Mouse (Mus musculus): ENCODE data around the gene Pabpc4l. TPM values are rescaled to one million over a fixed set of nuclear protein-coding genes. Genes with fewer than 3 reads are reported as not detected.
"Not testable (repeated sequence)": the region's sequence is repeated elsewhere in the genome, so short reads cannot be mapped to it uniquely, and the experiment has no call there.

Pabpc4l gene
- not detected in 2 replicates for polyA plus RNA-seq (2012; ENCODE audit: insufficient read depth, low replicate concordance)

- Histone ChIP-seq H3K4me1 (peaks cover 6% of the 10 kb centered on the region; the same call in 1 of the 2 replicates), H3K4me3 (replicated peaks) (peak within 1 kb of the TSS; percentile 88), H3K27me3 (replicated peaks) (no peaks in the 10 kb centered on the region), H3K9me3 (no peaks in the 10 kb centered on the region), H3K36me3 (replicated peaks; ENCODE audit: low read length) (no peaks in the 10 kb centered on the region)
- TF ChIP-seq FLI1 (IDR thresholded peaks at IDR 0.05; ENCODE audit: low read length) (no peak), GATA1 (IDR thresholded peaks at IDR 0.05; ENCODE audit: borderline replicate concordance, low read length) (no peak)
These were observed at the start of gene Pabpc4l for GRCm38 (mm10) chr3:46447481-46448265. Pabpc4l (minus strand) TSS chr3:46448219.

GRCm38 (mm10) chr3:46490989-46491259 is 42.9 kb upstream of the Pabpc4l start:
- Histone ChIP-seq H3K4me1 (no peaks in the 10 kb centered on the region), H3K36me3 (replicated peaks; ENCODE audit: low read length) (no peaks in the 10 kb centered on the region), H3K27me3 (replicated peaks) (no peaks in the 10 kb centered on the region), H3K4me3 (replicated peaks) (no peak overlapping the region), H3K9me3 (no peaks in the 10 kb centered on the region)
- TF ChIP-seq FLI1 (IDR thresholded peaks at IDR 0.05; ENCODE audit: low read length) (no peak), GATA1 (IDR thresholded peaks at IDR 0.05; ENCODE audit: borderline replicate concordance, low read length) (no peak)

GRCm38 (mm10) chr3:46490132-46490988 is 42.3 kb upstream of the Pabpc4l start:
- no peak overlapping the region for H3K4me3 ChIP-seq (replicated peaks)
- TF ChIP-seq GATA1 (IDR thresholded peaks at IDR 0.05; ENCODE audit: borderline replicate concordance, low read length), result no peak
- no peaks in the 10 kb centered on the region for H3K36me3 ChIP-seq (replicated peaks; ENCODE audit: low read length)
- no peaks in the 10 kb centered on the region for H3K9me3 ChIP-seq
- no peaks in the 10 kb centered on the region for H3K4me1 ChIP-seq
- no peaks in the 10 kb centered on the region for H3K27me3 ChIP-seq (replicated peaks)

GRCm38 (mm10) chr3:46486091-46486490 is 38.1 kb upstream of the Pabpc4l start:
- H3K27me3 ChIP-seq (replicated peaks); H3K36me3 ChIP-seq (replicated peaks; ENCODE audit: low read length); H3K4me1 ChIP-seq; H3K9me3 ChIP-seq; H3K4me3 ChIP-seq (replicated peaks): not testable (repeated sequence)

- TF ChIP-seq GATA1 (IDR thresholded peaks at IDR 0.05; ENCODE audit: borderline replicate concordance, low read length) (no peak), FLI1 (IDR thresholded peaks at IDR 0.05; ENCODE audit: low read length) (no peak)
- peaks cover 6% of the 10 kb centered on the region; the same call in 1 of the 2 replicates for H3K4me1 ChIP-seq
- H3K4me3 ChIP-seq (replicated peaks), result peak overlapping the region; percentile 88
- H3K9me3 ChIP-seq, result no peaks in the 10 kb centered on the region
- H3K36me3 ChIP-seq (replicated peaks; ENCODE audit: low read length), result no peaks in the 10 kb centered on the region
- no peaks in the 10 kb centered on the region for H3K27me3 ChIP-seq (replicated peaks)
These were observed 180 bp upstream of the Pabpc4l start for GRCm38 (mm10) chr3:46448266-46448532.

GRCm38 (mm10) chr3:46431416-46431815 is 16.6 kb downstream of the Pabpc4l start:
- no peak for TF ChIP-seq GATA1 (IDR thresholded peaks at IDR 0.05; ENCODE audit: borderline replicate concordance, low read length)
- TF ChIP-seq FLI1 (IDR thresholded peaks at IDR 0.05; ENCODE audit: low read length), result no peak
- Histone ChIP-seq H3K27me3 (replicated peaks) (no peaks in the 10 kb centered on the region), H3K36me3 (replicated peaks; ENCODE audit: low read length) (no peaks in the 10 kb centered on the region), H3K9me3 (no peaks in the 10 kb centered on the region), H3K4me1 (no peaks in the 10 kb centered on the region), H3K4me3 (replicated peaks) (no peak overlapping the region)

Data from megakaryocyte, embryonic 14.5 days (primary cell).